Mouse (Mus musculus): Measurements from ENCODE around the gene Fcor. TPM values are rescaled to one million over a fixed set of nuclear protein-coding genes. Genes with fewer than 3 reads are reported as not detected.

The Fcor gene
- 15.2 and 19.4 TPM in 2 replicates for polyA plus RNA-seq (2014; fragmentation: Nextera tagmentation; extraction: Ambion mirVana)

- no peaks in the 10 kb centered on the region for H3K27me3 ChIP-seq (ENCODE audit: control insufficient read depth, insufficient read depth, low read length)
- ATAC-seq (ENCODE audit: insufficient number of reproducible peaks, insufficient read depth, low FRiP score, low read depth): peak; percentile 76
- no peaks in the 10 kb centered on the region for H3K36me3 ChIP-seq (ENCODE audit: control insufficient read depth, insufficient read depth, low read length)
- H3K4me3 ChIP-seq (ENCODE audit: low read depth, low read length): peak within 1 kb of the TSS; percentile 45
- no peaks in the 10 kb centered on the region for H3K9me3 ChIP-seq (ENCODE audit: control insufficient read depth, low read depth, low read length)
- peak within 1 kb of the TSS; percentile 36; the same call in 1 of the 2 replicates for H3K9ac ChIP-seq (replicated peaks; ENCODE audit: low read depth, low read length)
- peak within 1 kb of the TSS; percentile 64; the same call in 1 of the 2 replicates for H3K27ac ChIP-seq (ENCODE audit: low read length)
- H3K4me1 ChIP-seq (ENCODE audit: control insufficient read depth, insufficient read depth, low read length): no peaks in the 10 kb centered on the region
- under 1% methylated on average over 23 of the region's 23 CpGs for WGBS
- peak within 1 kb of the TSS; percentile 71 for H3K4me2 ChIP-seq (replicated peaks; ENCODE audit: low read depth, low read length)
Measured at GRCm38 (mm10) chr8:3671980-3672491, at the start of gene Fcor. Fcor (minus strand) TSS chr8:3672362.

DNA sequence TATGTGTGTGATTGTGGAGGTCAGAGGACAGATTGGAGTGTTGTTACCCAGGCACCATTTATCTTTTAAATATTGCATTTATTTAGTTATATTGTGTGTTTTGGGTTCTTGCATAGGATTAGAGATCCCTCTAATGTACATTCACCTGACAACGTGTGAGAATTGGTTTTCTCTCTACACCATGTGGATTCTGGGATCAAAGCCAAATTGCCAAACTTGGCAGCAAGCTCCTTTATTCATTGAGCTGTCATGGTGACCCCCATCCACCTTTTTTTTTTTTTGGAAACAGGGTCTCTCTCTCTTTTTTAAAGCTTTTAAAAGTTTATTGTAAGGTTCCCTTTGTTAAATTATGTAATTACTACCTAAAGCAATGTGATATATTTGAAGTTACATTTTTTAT lies 48.9 kb upstream of the Fcor start:
- no peak for ATAC-seq (ENCODE audit: insufficient number of reproducible peaks, insufficient read depth, low FRiP score, low read depth)

GRCm38 (mm10) chr8:3720551-3720950 lies 48.4 kb upstream of the Fcor start, which contains the start of gene Clec4g:
Clec4g (minus strand) TSS chr8:3720651.
- Histone ChIP-seq H3K27ac (ENCODE audit: low read length) (no peak within 1 kb of the TSS), H3K4me3 (ENCODE audit: low read depth, low read length) (no peak within 1 kb of the TSS), H3K9me3 (ENCODE audit: control insufficient read depth, low read depth, low read length) (no peaks in the 10 kb centered on the region), H3K36me3 (ENCODE audit: control insufficient read depth, insufficient read depth, low read length) (no peaks in the 10 kb centered on the region), H3K9ac (replicated peaks; ENCODE audit: low read depth, low read length) (no peak within 1 kb of the TSS), H3K4me2 (replicated peaks; ENCODE audit: low read depth, low read length) (no peak within 1 kb of the TSS), H3K27me3 (ENCODE audit: control insufficient read depth, insufficient read depth, low read length) (no peaks in the 10 kb centered on the region), H3K4me1 (ENCODE audit: control insufficient read depth, insufficient read depth, low read length) (no peaks in the 10 kb centered on the region)
- no peak for ATAC-seq (ENCODE audit: insufficient number of reproducible peaks, insufficient read depth, low FRiP score, low read depth)
- WGBS: 69% methylated on average over 5 of the region's 5 CpGs

More for the DNA sequence above, 48.9 kb upstream of the Fcor start:
- no peak overlapping the region for H3K9ac ChIP-seq (replicated peaks; ENCODE audit: low read depth, low read length)
- H3K4me3 ChIP-seq (ENCODE audit: low read depth, low read length): no peak overlapping the region
- H3K4me1 ChIP-seq (ENCODE audit: control insufficient read depth, insufficient read depth, low read length): no peaks in the 10 kb centered on the region
- H3K4me2 ChIP-seq (replicated peaks; ENCODE audit: low read depth, low read length): no peak overlapping the region
- WGBS: 28% methylated on average over 1 of the region's 1 CpGs
- H3K36me3 ChIP-seq (ENCODE audit: control insufficient read depth, insufficient read depth, low read length): no peaks in the 10 kb centered on the region
- no peaks in the 10 kb centered on the region for H3K9me3 ChIP-seq (ENCODE audit: control insufficient read depth, low read depth, low read length)
- H3K27ac ChIP-seq (ENCODE audit: low read length): no peak overlapping the region
- H3K27me3 ChIP-seq (ENCODE audit: control insufficient read depth, insufficient read depth, low read length): no peaks in the 10 kb centered on the region

DNA sequence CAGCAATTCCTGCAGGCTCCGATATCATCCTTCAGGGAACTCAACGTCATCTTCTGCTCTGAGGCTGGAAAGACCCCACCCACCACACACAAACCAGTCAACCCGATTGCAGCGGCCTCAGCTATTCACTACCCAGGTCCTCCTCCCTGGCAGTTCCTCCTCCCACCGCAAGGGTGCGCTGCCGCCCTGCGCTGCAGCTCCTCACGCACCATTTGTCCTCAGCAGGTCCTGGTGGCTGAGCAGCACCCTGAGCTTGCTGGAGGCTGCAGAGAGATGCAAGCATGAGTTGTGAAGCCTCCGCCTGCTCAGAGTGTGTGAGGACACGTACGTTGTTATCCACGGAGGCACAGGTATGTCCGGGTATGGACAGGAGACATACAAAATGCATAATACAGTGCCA lies 46.4 kb upstream of the Fcor start:
- Histone ChIP-seq H3K9me3 (ENCODE audit: control insufficient read depth, low read depth, low read length) (no peaks in the 10 kb centered on the region), H3K4me1 (ENCODE audit: control insufficient read depth, insufficient read depth, low read length) (no peaks in the 10 kb centered on the region), H3K27me3 (ENCODE audit: control insufficient read depth, insufficient read depth, low read length) (no peaks in the 10 kb centered on the region), H3K27ac (ENCODE audit: low read length) (no peak overlapping the region), H3K4me3 (ENCODE audit: low read depth, low read length) (no peak overlapping the region), H3K36me3 (ENCODE audit: control insufficient read depth, insufficient read depth, low read length) (no peaks in the 10 kb centered on the region), H3K4me2 (replicated peaks; ENCODE audit: low read depth, low read length) (no peak overlapping the region), H3K9ac (replicated peaks; ENCODE audit: low read depth, low read length) (no peak overlapping the region)
- 13% methylated on average over 14 of the region's 14 CpGs for WGBS
- 0 out of 2 replicates have a peak, but pooled peaks have one; percentile 33 for ATAC-seq (ENCODE audit: insufficient number of reproducible peaks, insufficient read depth, low FRiP score, low read depth)

- Histone ChIP-seq H3K27me3 (ENCODE audit: control insufficient read depth, insufficient read depth, low read length) (no peaks in the 10 kb centered on the region), H3K9ac (replicated peaks; ENCODE audit: low read depth, low read length) (no peak overlapping the region), H3K4me1 (ENCODE audit: control insufficient read depth, insufficient read depth, low read length) (no peaks in the 10 kb centered on the region), H3K4me3 (ENCODE audit: low read depth, low read length) (no peak overlapping the region), H3K27ac (ENCODE audit: low read length) (no peak overlapping the region), H3K36me3 (ENCODE audit: control insufficient read depth, insufficient read depth, low read length) (no peaks in the 10 kb centered on the region), H3K4me2 (replicated peaks; ENCODE audit: low read depth, low read length) (no peak overlapping the region), H3K9me3 (ENCODE audit: control insufficient read depth, low read depth, low read length) (no peaks in the 10 kb centered on the region)
- 69% methylated on average over 12 of the region's 12 CpGs for WGBS
- ATAC-seq (ENCODE audit: insufficient number of reproducible peaks, insufficient read depth, low FRiP score, low read depth): no peak
Measured at GRCm38 (mm10) chr8:3717321-3717954, 45.3 kb upstream of the Fcor start.

DNA sequence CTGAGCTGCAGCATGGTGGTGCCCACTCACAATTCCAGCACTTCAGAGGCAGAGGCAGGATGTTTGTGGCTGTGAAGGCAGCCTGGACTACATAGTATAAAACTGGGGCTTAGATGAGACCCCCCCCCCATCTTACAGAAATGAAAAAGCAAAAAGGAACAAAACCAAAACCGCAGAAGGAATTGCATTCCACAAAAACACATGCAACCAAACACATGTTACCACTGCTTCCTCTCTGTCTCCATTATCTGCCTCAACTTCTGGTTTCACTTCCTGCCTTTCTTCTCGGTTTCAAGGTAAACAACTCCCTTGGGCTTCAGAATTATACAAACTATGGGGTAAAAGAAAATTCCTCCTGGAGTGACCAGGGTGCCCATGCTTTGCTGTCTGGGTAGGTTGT lies 39.5 kb upstream of the Fcor start:
- Histone ChIP-seq H3K4me1 (ENCODE audit: control insufficient read depth, insufficient read depth, low read length) (no peaks in the 10 kb centered on the region), H3K27ac (ENCODE audit: low read length) (no peak overlapping the region), H3K4me3 (ENCODE audit: low read depth, low read length) (no peak overlapping the region), H3K27me3 (ENCODE audit: control insufficient read depth, insufficient read depth, low read length) (no peaks in the 10 kb centered on the region), H3K9me3 (ENCODE audit: control insufficient read depth, low read depth, low read length) (no peaks in the 10 kb centered on the region), H3K36me3 (ENCODE audit: control insufficient read depth, insufficient read depth, low read length) (no peaks in the 10 kb centered on the region), H3K4me2 (replicated peaks; ENCODE audit: low read depth, low read length) (no peak overlapping the region), H3K9ac (replicated peaks; ENCODE audit: low read depth, low read length) (no peak overlapping the region)
- 49% methylated on average over 2 of the region's 2 CpGs for WGBS
- no peak for ATAC-seq (ENCODE audit: insufficient number of reproducible peaks, insufficient read depth, low FRiP score, low read depth)

DNA sequence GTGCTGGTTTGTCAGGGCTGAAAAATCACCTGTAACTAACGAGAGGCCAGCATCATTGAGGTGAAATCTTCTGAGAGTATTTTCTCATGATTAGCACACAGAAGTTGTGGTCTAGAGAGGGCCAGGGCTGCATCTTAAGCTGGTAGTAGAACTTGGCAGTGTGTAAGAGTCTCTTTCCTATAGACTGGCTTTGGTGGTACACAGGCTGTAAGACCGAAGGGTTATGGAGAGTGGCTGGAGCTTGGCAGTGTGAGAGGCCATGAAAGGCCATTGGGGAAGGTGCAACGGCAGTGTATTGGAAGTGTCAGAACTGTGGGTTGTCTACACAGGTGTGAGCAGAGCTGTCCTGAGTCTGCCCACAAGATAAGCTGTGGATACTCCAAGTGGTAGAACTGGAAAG lies 38.1 kb upstream of the Fcor start:
- WGBS: 83% methylated on average over 3 of the region's 3 CpGs
- Histone ChIP-seq H3K27ac (ENCODE audit: low read length) (no peak overlapping the region), H3K9me3 (ENCODE audit: control insufficient read depth, low read depth, low read length) (no peaks in the 10 kb centered on the region), H3K4me3 (ENCODE audit: low read depth, low read length) (no peak overlapping the region), H3K27me3 (ENCODE audit: control insufficient read depth, insufficient read depth, low read length) (no peaks in the 10 kb centered on the region), H3K9ac (replicated peaks; ENCODE audit: low read depth, low read length) (no peak overlapping the region), H3K4me2 (replicated peaks; ENCODE audit: low read depth, low read length) (no peak overlapping the region), H3K36me3 (ENCODE audit: control insufficient read depth, insufficient read depth, low read length) (no peaks in the 10 kb centered on the region), H3K4me1 (ENCODE audit: control insufficient read depth, insufficient read depth, low read length) (no peaks in the 10 kb centered on the region)
- no peak for ATAC-seq (ENCODE audit: insufficient number of reproducible peaks, insufficient read depth, low FRiP score, low read depth)

GRCm38 (mm10) chr8:3707611-3708010 lies 35.4 kb upstream of the Fcor start:
- H3K4me3 ChIP-seq (ENCODE audit: low read depth, low read length): no peak overlapping the region
- 67% methylated on average over 7 of the region's 7 CpGs for WGBS
- no peak for ATAC-seq (ENCODE audit: insufficient number of reproducible peaks, insufficient read depth, low FRiP score, low read depth)

DNA sequence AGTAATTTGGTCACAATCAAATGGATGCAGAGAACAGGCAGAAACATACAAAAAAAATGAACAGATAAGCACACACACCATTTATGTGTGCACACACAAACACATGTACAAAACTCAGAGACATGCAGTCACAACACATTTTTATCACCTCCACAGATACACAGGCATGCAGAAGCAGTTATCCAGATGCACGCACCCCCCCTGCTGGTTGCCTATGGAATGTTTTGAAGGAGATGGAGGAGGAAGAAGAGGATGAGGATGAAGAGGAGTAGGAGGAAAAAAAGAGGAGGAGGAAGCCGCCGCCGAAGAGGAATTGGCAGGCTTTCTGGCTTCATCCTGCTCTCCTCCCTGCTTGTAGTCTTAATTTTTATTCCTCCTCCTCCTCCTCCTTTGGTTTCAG lies 33.5 kb upstream of the Fcor start:
- H3K9ac ChIP-seq (replicated peaks; ENCODE audit: low read depth, low read length): no peak overlapping the region
- H3K27me3 ChIP-seq (ENCODE audit: control insufficient read depth, insufficient read depth, low read length): no peaks in the 10 kb centered on the region
- no peak overlapping the region for H3K27ac ChIP-seq (ENCODE audit: low read length)
- 52% methylated on average over 4 of the region's 4 CpGs for WGBS
- H3K9me3 ChIP-seq (ENCODE audit: control insufficient read depth, low read depth, low read length): no peaks in the 10 kb centered on the region
- no peak overlapping the region for H3K4me2 ChIP-seq (replicated peaks; ENCODE audit: low read depth, low read length)
- ATAC-seq (ENCODE audit: insufficient number of reproducible peaks, insufficient read depth, low FRiP score, low read depth): no peak
- no peaks in the 10 kb centered on the region for H3K36me3 ChIP-seq (ENCODE audit: control insufficient read depth, insufficient read depth, low read length)
- no peaks in the 10 kb centered on the region for H3K4me1 ChIP-seq (ENCODE audit: control insufficient read depth, insufficient read depth, low read length)
- H3K4me3 ChIP-seq (ENCODE audit: low read depth, low read length): no peak overlapping the region

More at GRCm38 (mm10) chr8:3707611-3708010, 35.4 kb upstream of the Fcor start:
- Histone ChIP-seq H3K27me3 (ENCODE audit: control insufficient read depth, insufficient read depth, low read length) (no peaks in the 10 kb centered on the region), H3K4me2 (replicated peaks; ENCODE audit: low read depth, low read length) (no peak overlapping the region), H3K4me1 (ENCODE audit: control insufficient read depth, insufficient read depth, low read length) (no peaks in the 10 kb centered on the region), H3K9ac (replicated peaks; ENCODE audit: low read depth, low read length) (no peak overlapping the region), H3K27ac (ENCODE audit: low read length) (no peak overlapping the region), H3K36me3 (ENCODE audit: control insufficient read depth, insufficient read depth, low read length) (no peaks in the 10 kb centered on the region), H3K9me3 (ENCODE audit: control insufficient read depth, low read depth, low read length) (no peaks in the 10 kb centered on the region)
